Mouse (Mus musculus) cortical plate, adult 2 months (tissue): ENCODE measurements at regions not wholly inside any gene's neighbourhood (a gene's known extent, or its start where the extent isn't known, plus 50 kb on each side); places are given as distances from the start of the nearest gene placed in this dataset.

Experiments used
- CTCF ChIP-seq: fragments of 200-500 bp; IDR thresholded peaks from 2 replicates; pipeline ENCODE4 v1.5.1; 2011; ENCODE audit warnings: mild to moderate bottlenecking, control low read depth, low read length; ENCODE audit not compliant: insufficient read depth; ENCODE audit errors: extremely low read depth
- POLR2A ChIP-seq: fragments of 200-500 bp; IDR thresholded peaks from 2 replicates; pipeline ENCODE4 v1.6.1; 2011; ENCODE audit warnings: mild to moderate bottlenecking, low read length, control low read depth; ENCODE audit not compliant: insufficient read depth; ENCODE audit errors: extremely low read depth

DNA sequence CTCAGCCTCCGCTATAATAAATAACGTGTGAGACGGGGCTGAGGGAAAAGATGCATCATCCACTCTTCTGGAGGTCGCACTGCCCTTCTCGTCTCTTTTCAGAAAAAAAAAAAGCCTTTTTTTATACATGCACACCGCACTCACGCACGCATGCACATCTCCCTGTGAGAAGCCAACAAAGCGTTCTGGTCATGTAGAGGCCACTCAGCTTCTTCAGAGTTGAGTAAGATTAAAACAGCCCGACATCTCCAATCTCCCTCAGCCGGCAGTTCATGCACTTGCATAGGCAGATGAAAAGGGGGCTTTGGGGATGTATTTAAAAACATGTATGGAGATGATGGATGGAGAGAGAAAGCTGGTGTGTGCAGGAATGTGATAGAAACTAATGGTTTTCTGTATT is 298.8 kb upstream of the Zfp462 start:
- TF ChIP-seq POLR2A (no peak), CTCF (no peak)
